Mouse (Mus musculus) intestine, postnatal 0 days (tissue): ENCODE measurements around the gene Sez6l2. TPM values are rescaled to one million over a fixed set of nuclear protein-coding genes. Genes with fewer than 3 reads are reported as not detected.
"Not testable (repeated sequence)": the region's sequence is repeated elsewhere in the genome, so short reads cannot be mapped to it uniquely, and the experiment has no call there.

Experiments
- ATAC-seq: fragments of 200-750 bp; cut with Nextera tagmentation; 2 replicates; pipeline ENCODE4 v1.8.0; 2017; ENCODE audit warnings: mild to moderate bottlenecking, moderate TSS enrichment, moderate library complexity
- H3K27ac ChIP-seq: fragments of 300-500 bp; sonication (generic); 2 replicates; pipeline ENCODE4 v1.5.1; 2014; ENCODE audit warnings: mild to moderate bottlenecking, low read depth, low read length, moderate library complexity
- H3K27me3 ChIP-seq: fragments of 300-500 bp; sonication (generic); replicated peaks from 2 replicates; pipeline ENCODE4 v1.6.1; 2014; ENCODE audit warnings: low read length, mixed read lengths; ENCODE audit not compliant: control insufficient read depth, insufficient read depth
- H3K36me3 ChIP-seq: fragments of 300-500 bp; sonication (generic); 2 replicates; pipeline ENCODE4 v1.6.1; 2014; ENCODE audit warnings: mild to moderate bottlenecking, moderate library complexity; ENCODE audit not compliant: control insufficient read depth, insufficient read depth
- H3K4me1 ChIP-seq: fragments of 300-500 bp; sonication (generic); replicated peaks from 2 replicates; pipeline ENCODE4 v1.6.1; 2014; ENCODE audit warnings: antibody characterized with exemption, low read length, mixed read lengths; ENCODE audit not compliant: control insufficient read depth, insufficient read depth
- H3K4me2 ChIP-seq: fragments of 300-500 bp; sonication (generic); replicated peaks from 2 replicates; pipeline ENCODE4 v1.6.1; 2014; ENCODE audit warnings: low read depth, mild to moderate bottlenecking, moderate library complexity
- H3K4me3 ChIP-seq: fragments of 300-500 bp; sonication (generic); 2 replicates; pipeline ENCODE4 v1.5.1; 2014; ENCODE audit warnings: low read depth, low read length
- H3K9ac ChIP-seq: fragments of 300-500 bp; sonication (generic); 2 replicates; pipeline ENCODE4 v1.6.1; 2014; ENCODE audit warnings: mild to moderate bottlenecking, low read depth, low read length
- H3K9me3 ChIP-seq: fragments of 300-500 bp; sonication (generic); 2 replicates; pipeline ENCODE4 v1.6.1; 2016; ENCODE audit warnings: mixed run types; ENCODE audit not compliant: control insufficient read depth
- CTCF ChIP-seq: sonication (generic); IDR thresholded peaks from 2 replicates; pipeline ENCODE4 v1.5.1; 2016; ENCODE audit warnings: low read depth, mild to moderate bottlenecking, control low read depth, antibody characterized with exemption, moderate library complexity
- WGBS: fragments of 180-500 bp; shearing (Covaris S2); extraction: QIAGEN DNeasy Blood & Tissue Kit; methylation state at CpG from one replicate; pipeline ENCODE4 v1.1.7; 2014; 5-methylcytosine and 5-hydroxymethylcytosine counted together
- polyA plus RNA-seq: library from polyadenylated mRNA; unstranded; fragments of >200 nt; fragmentation: Nextera tagmentation; extraction: Ambion mirVana; gene quantifications from 2 replicates; pipeline ENCODE4 v1.2.1, GENCODE M21; 2015

The Sez6l2 gene
- polyA plus RNA-seq: 1.3 and 1.9 TPM in 2 replicates

DNA sequence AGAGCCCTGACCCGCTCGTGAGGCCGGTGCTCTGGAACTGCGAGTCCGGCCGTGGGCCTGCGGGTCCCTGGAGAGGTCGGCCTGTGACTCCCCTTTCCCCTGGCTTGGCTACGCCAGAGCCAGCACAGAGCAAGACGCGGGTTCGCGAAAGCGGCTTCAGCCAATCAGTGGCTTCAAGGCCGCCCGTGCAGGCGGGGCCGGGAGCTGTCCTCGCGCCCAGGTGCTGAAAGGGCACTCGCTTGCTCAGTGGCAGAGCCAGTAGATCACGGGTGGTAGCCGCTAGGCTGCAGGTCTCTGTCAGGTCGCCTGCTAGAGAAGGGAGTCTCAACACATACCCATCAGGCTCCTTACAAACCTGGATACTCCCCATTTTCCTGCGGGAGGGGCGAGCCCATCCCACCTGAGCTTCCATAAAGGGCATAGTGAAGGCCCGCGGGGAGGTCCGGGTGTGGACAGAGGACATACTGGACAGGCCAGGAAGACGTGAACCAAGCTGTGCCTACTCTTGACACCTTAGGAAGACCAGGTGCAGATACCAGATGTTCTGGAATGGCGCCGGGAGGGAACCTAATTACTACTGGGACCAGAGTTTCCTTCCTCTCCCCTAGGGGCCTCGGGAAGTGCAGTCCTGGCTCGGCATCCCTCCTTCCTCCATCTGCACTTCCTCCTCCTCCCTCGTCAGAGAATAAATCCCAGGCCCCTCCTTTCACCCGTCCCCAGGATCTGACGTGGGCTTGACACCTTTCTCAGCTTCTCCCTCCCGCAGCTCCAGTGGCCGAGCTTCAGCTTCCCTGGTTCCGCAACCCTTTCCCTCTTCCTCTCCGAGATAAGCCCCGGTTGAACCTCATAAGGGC is at the start of gene Sez6l2:
Sez6l2 (plus strand) TSS at position 771 of the 854 bp plus-strand sequence.
- peaks cover 19% of the 10 kb centered on the region for H3K27me3 ChIP-seq
- no peaks in the 10 kb centered on the region for H3K9me3 ChIP-seq
- H3K4me2 ChIP-seq: peak within 1 kb of the TSS; percentile 90
- peaks cover 8% of the 10 kb centered on the region; the same call in 1 of the 2 replicates for H3K4me1 ChIP-seq
- no peak within 1 kb of the TSS for H3K9ac ChIP-seq
- TF ChIP-seq CTCF: no peak
- H3K36me3 ChIP-seq: 0 out of 2 replicates have a peak, but pooled peaks cover 5% of the 10 kb centered on the region
- no peak within 1 kb of the TSS for H3K27ac ChIP-seq
- peak within 1 kb of the TSS; percentile 46 for H3K4me3 ChIP-seq
- 1% methylated on average over 39 of the region's 42 CpGs for WGBS
- peak; percentile 78 for ATAC-seq

DNA sequence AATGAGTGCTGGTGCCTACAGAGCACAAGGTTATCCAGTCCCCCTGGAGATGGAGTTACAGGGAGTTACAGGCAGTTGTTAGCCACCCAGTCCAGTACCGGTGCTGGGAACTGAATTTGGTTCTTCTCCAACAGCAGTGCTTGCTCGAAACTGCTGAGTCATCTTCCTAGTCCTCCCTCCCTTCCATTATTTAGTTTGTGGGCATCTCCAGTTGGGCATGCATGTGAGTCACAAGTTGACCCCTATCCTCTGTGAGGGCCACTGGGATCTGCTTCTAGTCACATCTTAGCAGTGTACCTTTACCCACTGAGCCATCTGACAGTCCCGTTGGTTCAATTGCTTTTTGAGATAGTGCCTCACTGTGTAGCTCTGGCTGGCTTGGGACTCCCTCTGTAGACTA is 44.8 kb upstream of the Sez6l2 start:
- Histone ChIP-seq H3K27me3 (no peaks in the 10 kb centered on the region), H3K4me2 (no peak overlapping the region), H3K9me3 (no peaks in the 10 kb centered on the region), H3K4me1 (no peaks in the 10 kb centered on the region), H3K36me3 (no peaks in the 10 kb centered on the region), H3K27ac (no peak overlapping the region), H3K9ac (no peak overlapping the region), H3K4me3 (no peak overlapping the region)
- TF ChIP-seq CTCF: no peak
- 74% methylated on average over 3 of the region's 3 CpGs for WGBS
- ATAC-seq: no peak

DNA sequence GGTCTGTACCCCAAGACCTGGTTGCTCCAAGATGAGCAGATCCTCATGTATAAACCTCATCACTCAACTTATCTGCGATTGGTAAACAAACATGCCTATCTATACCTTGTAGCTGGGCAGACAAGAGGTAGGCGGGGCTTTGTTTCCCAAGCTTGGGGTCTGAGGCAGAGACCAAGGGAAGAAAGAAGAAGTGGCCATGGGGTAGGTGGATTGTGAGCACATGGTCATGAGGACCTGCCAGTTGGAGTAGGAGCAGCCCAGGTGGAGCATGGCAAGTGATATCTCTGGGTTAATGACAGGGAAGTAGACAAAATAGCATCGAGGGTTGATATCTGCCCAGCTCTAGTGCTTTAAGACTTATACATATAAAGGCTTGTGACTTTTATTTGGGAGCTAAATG is 35.5 kb upstream of the Sez6l2 start:
- WGBS: 68% methylated on average over 3 of the region's 3 CpGs
- Histone ChIP-seq H3K4me3 (no peak overlapping the region), H3K4me2 (no peak overlapping the region), H3K27ac (no peak overlapping the region), H3K9me3 (no peaks in the 10 kb centered on the region), H3K36me3 (no peaks in the 10 kb centered on the region), H3K9ac (no peak overlapping the region), H3K4me1 (no peaks in the 10 kb centered on the region), H3K27me3 (no peaks in the 10 kb centered on the region)
- ATAC-seq: no peak
- no peak for TF ChIP-seq CTCF

DNA sequence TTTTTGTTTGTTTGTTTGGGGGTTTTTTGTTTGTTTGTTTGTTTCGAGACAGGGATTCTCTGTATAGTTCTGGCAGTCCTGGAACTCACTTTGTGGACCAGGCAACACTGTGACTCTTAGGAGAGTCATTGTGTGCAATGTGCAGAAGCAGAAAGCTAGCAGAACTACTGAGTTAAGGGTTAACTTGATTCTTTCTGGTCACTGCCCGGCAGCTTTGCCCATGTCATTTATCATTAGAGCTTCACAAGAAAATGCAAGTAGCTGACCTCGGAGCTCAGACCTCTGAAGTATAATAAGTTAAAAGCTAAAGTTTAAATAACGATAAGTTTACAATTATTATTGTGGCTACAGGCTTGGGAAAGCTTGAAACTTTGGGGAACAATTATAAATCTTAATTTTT is 32.0 kb upstream of the Sez6l2 start:
- whole genome bisulfite sequencing: 36% methylated on average over 4 of the region's 4 CpGs
- not testable (repeated sequence) for H3K27me3 ChIP-seq, H3K9me3 ChIP-seq, H3K27ac ChIP-seq, ATAC-seq, H3K4me2 ChIP-seq, H3K4me3 ChIP-seq, H3K36me3 ChIP-seq, H3K4me1 ChIP-seq, H3K9ac ChIP-seq

DNA sequence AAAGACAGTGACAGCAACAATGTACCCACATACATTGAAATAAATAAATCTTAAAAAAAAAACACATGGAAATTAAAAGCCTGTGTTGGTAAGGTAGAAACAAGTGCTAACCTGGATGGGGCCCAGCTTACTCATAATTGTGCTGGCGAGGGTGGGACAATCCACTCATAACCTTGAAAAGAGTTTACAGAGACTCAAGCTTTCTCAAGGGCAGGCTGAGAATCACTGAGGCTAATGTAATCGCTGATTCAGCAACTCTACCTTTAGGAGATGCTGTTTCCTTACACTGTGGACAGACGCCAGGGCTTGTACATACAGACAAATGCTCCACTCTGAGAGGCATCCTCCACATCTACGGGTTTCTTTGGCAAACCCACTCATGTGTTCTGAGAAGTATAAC is 30.4 kb upstream of the Sez6l2 start:
- no peaks in the 10 kb centered on the region for H3K27me3 ChIP-seq
- no peak overlapping the region for H3K4me3 ChIP-seq
- H3K27ac ChIP-seq: no peak overlapping the region
- no peaks in the 10 kb centered on the region for H3K9me3 ChIP-seq
- TF ChIP-seq CTCF: no peak
- no peak for ATAC-seq
- H3K4me1 ChIP-seq: no peaks in the 10 kb centered on the region
- WGBS: 71% methylated on average over 4 of the region's 4 CpGs
- H3K36me3 ChIP-seq: no peaks in the 10 kb centered on the region
- H3K9ac ChIP-seq: no peak overlapping the region
- no peak overlapping the region for H3K4me2 ChIP-seq

DNA sequence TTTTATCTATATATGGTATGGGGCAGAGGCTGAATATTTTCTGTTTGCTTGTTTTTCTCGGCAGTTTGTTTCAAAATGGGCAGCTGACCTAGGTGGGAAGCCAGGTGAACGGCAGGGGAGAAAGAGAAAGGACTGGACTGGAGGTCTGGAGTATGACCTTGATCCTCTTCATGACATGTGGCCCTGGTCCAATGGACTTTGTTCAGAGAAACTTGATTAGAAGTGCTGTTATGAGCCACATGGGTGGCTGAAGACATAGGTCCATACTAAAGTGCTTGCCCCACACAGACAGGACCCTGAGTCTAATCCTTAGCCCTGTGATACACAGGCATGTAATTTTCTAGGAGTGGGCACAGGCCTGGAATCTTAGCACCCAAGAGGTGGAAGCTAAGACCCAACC is 28.8 kb upstream of the Sez6l2 start:
- Histone ChIP-seq H3K36me3 (no peaks in the 10 kb centered on the region), H3K4me3 (0 out of 2 replicates have a peak overlapping the region, but pooled peaks have one; percentile 20), H3K4me2 (peak overlapping the region; percentile 57), H3K27me3 (no peaks in the 10 kb centered on the region), H3K9ac (no peak overlapping the region), H3K9me3 (no peaks in the 10 kb centered on the region), H3K27ac (peak overlapping the region; percentile 83), H3K4me1 (no peaks in the 10 kb centered on the region)
- ATAC-seq: peak; percentile 56
- no peak for TF ChIP-seq CTCF
- 54% methylated on average over 2 of the region's 2 CpGs for WGBS
